13 mouse cellular contexts compared by ENCODE assay signal in the genomic region with DNA sequence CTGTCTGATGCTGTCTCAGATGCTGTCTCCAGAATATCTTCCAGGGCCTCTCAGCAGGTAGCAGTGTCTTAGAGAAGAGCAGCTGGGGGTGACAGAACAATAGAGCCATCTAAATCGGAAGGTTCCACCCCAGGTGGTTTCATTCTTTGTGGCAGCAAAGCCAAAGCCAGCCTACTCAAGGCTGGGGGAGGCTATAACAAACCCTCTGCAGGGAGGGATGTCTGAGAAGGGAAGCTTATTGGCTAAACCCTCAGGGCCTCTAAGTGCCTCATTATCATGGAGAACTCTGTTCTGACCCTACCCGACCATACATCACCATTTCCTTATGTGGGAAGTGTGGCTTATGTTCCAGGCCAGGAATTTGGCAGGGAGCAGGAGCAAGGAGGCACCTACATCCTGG.
"Had no signal": no experiment of that assay in that cellular context is flagged by ENCODE, and none has a peak within 500 bp of the region (broad histone marks: within the 10 kb centered on the region; RNA-seq: fewer than 3 reads in every experiment).

No protein-coding gene starts in this region.

- H3K27me3 ChIP-seq: midbrain, embryonic 13.5 days had no signal

- ATAC-seq: liver, postnatal 0 days; lung, postnatal 0 days; midbrain, embryonic 13.5 days had no signal

- H3K4me3 ChIP-seq: left cerebral cortex, adult 2 months; midbrain, embryonic 13.5 days had no signal

- H3K9ac ChIP-seq: liver, embryonic 14.5 days; liver, postnatal 0 days; lung, embryonic 14.5 days; midbrain, embryonic 13.5 days had no signal

- H3K36me3 ChIP-seq: midbrain, embryonic 13.5 days had no signal

- H3K4me1 ChIP-seq: midbrain, embryonic 13.5 days had no signal

- H3K9me3 ChIP-seq: midbrain, embryonic 13.5 days had no signal

- DNase-seq: kidney, adult 9 months; kidney, postnatal 14 days; kidney, postnatal 4 days; layer of hippocampus, postnatal 36 days; liver, postnatal 0 days; lung, embryonic 14.5 days; thymus, adult 18-20 months; thymus, postnatal 36 days had no signal

- H3K4me2 ChIP-seq: lung, embryonic 14.5 days; midbrain, embryonic 13.5 days had no signal

- H3K27ac ChIP-seq: left cerebral cortex, adult 2 months; liver, embryonic 14.5 days; macrophage; midbrain, embryonic 13.5 days had no signal
